In the genomic region with DNA sequence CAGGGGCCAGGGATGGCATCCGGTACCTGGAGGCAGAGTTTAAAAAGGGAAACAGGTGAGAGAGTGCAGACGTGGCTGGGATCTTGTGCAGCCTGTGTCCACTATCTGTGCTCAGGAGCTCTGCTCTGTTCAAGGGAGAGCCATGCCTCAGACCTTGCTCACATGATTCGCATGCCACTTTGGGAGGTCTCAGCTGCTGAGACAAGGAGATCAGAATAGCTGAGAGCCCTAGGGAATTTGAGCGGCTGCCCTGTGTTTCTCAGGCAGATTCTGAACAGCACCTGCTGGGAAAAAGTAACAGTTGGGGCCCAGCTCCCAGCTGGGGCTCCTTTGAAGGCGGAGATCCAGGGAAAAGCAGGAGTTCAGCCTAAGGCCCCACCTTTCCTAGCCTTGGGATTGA, we compare ENCODE assay signal across 17 mouse cellular contexts. TPM values are rescaled to one million over a fixed set of nuclear protein-coding genes. Genes with fewer than 3 reads are reported as not detected.
DNase-seq lines count a peak whose midpoint lies in the region; ATAC-seq and TF ChIP-seq lines count a peak whose summit lies in the region.
"Had no signal": no experiment of that assay in that cellular context is flagged by ENCODE, and none has a peak within 500 bp of the region (broad histone marks: within the 10 kb centered on the region; RNA-seq: fewer than 3 reads in every experiment).

No protein-coding gene starts in this region.

- WGBS in heart, embryonic 12.5 days, result 54% methylated on average over 5 of the region's 5 CpGs
- WGBS in heart, adult 2 months, result 63% methylated on average over 5 of the region's 5 CpGs
- 72% methylated on average over 5 of the region's 5 CpGs for WGBS in limb, embryonic 14.5 days
- 83% methylated on average over 5 of the region's 5 CpGs for WGBS in limb, embryonic 10.5 days
- 58% methylated on average over 5 of the region's 5 CpGs for WGBS in hindbrain, embryonic 13.5 days

- 0 out of 2 replicates have a peak overlapping the region, but pooled peaks have one; percentile 18 for H3K9ac ChIP-seq in heart, embryonic 12.5 days
- H3K9ac ChIP-seq in heart, adult 2 months (ENCODE audit: low read depth, low read length), result no peak overlapping the region
- no peak overlapping the region for H3K9ac ChIP-seq in limb, embryonic 14.5 days (ENCODE audit: low read depth, low read length, severe bottlenecking)
- H3K9ac ChIP-seq in hindbrain, embryonic 13.5 days, result no peak overlapping the region; the same call in 1 of the 2 replicates
- H3K9ac ChIP-seq: lung, embryonic 14.5 days had no signal

- H3K4me2 ChIP-seq in heart, embryonic 12.5 days, result no peak overlapping the region
- no peak overlapping the region for H3K4me2 ChIP-seq in limb, embryonic 14.5 days (replicated peaks; ENCODE audit: low read depth, low read length, severe bottlenecking)
- no peak overlapping the region for H3K4me2 ChIP-seq in hindbrain, embryonic 13.5 days
- H3K4me2 ChIP-seq: lung, embryonic 14.5 days had no signal

- TF ChIP-seq POLR2A in heart, adult 2 months (IDR thresholded peaks at IDR 0.05; ENCODE audit: insufficient read depth, low read depth, low read length), result no peak
- no peak for TF ChIP-seq POLR2A in limb, embryonic 14.5 days (IDR thresholded peaks at IDR 0.05; ENCODE audit: borderline replicate concordance, extremely low read depth, insufficient read depth, insufficient read length)
- no peak for TF ChIP-seq POLR2A in cortical plate, adult 2 months (IDR thresholded peaks at IDR 0.05; ENCODE audit: extremely low read depth, insufficient read depth, low read length)

- no peaks in the 10 kb centered on the region for H3K9me3 ChIP-seq in heart, embryonic 12.5 days (replicated peaks)
- no peaks in the 10 kb centered on the region for H3K9me3 ChIP-seq in limb, embryonic 14.5 days (ENCODE audit: control insufficient read depth, low read length)
- H3K9me3 ChIP-seq in limb, embryonic 10.5 days (replicated peaks), result no peaks in the 10 kb centered on the region
- no peaks in the 10 kb centered on the region for H3K9me3 ChIP-seq in hindbrain, embryonic 13.5 days

- no peak overlapping the region for H3K4me3 ChIP-seq in heart, embryonic 12.5 days
- H3K4me3 ChIP-seq in heart, adult 2 months, result no peak overlapping the region
- H3K4me3 ChIP-seq in limb, embryonic 14.5 days (replicated peaks; ENCODE audit: low read length), result no peak overlapping the region
- H3K4me3 ChIP-seq in limb, embryonic 10.5 days, result no peak overlapping the region
- no peak overlapping the region for H3K4me3 ChIP-seq in cortical plate, adult 2 months (ENCODE audit: insufficient read depth, low read length)
- H3K4me3 ChIP-seq in hindbrain, embryonic 13.5 days, result no peak overlapping the region
- H3K4me3 ChIP-seq: myocyte had no signal

- peaks cover 39% of the 10 kb centered on the region for H3K4me1 ChIP-seq in heart, embryonic 12.5 days (replicated peaks)
- no peaks in the 10 kb centered on the region for H3K4me1 ChIP-seq in heart, adult 2 months (ENCODE audit: control insufficient read depth, insufficient read depth, low read length)
- 0 out of 2 replicates have a peak, but pooled peaks cover 3% of the 10 kb centered on the region for H3K4me1 ChIP-seq in limb, embryonic 14.5 days (ENCODE audit: control insufficient read depth, insufficient read depth, low read length)
- peaks cover 18% of the 10 kb centered on the region for H3K4me1 ChIP-seq in limb, embryonic 10.5 days
- no peaks in the 10 kb centered on the region; the same call in 1 of the 2 replicates for H3K4me1 ChIP-seq in cortical plate, adult 2 months (ENCODE audit: control insufficient read depth, insufficient read depth, low read length)
- H3K4me1 ChIP-seq in hindbrain, embryonic 13.5 days (replicated peaks), result peaks cover 14% of the 10 kb centered on the region

- no peak for TF ChIP-seq EP300 in heart, adult 2 months (IDR thresholded peaks at IDR 0.05; ENCODE audit: insufficient read depth, low read depth, low read length)

- intact Hi-C loops in heart, adult 2 months (cut with DNase I), result no loop called here

- no peak for ATAC-seq in heart, embryonic 12.5 days (ENCODE audit: insufficient number of reproducible peaks, low FRiP score)
- 0 out of 2 replicates have a peak, but pooled peaks have one; percentile 18 for ATAC-seq in limb, embryonic 14.5 days (ENCODE audit: low FRiP score, low read depth)
- ATAC-seq in hindbrain, embryonic 13.5 days (ENCODE audit: low FRiP score), result no peak
- ATAC-seq: activated CD4-positive, CD25-positive, alpha-beta regulatory T cell, adult 4 months had no signal

- H3K27ac ChIP-seq in heart, embryonic 12.5 days (ENCODE audit: poor library complexity, severe bottlenecking), result peak overlapping the region; percentile 53
- no peak overlapping the region; the same call in 1 of the 2 replicates for H3K27ac ChIP-seq in heart, adult 2 months
- no peak overlapping the region for H3K27ac ChIP-seq in limb, embryonic 14.5 days (replicated peaks; ENCODE audit: low read depth, low read length)
- H3K27ac ChIP-seq in limb, embryonic 10.5 days, result no peak overlapping the region
- H3K27ac ChIP-seq in cortical plate, adult 2 months (ENCODE audit: insufficient read depth, low read length), result peak overlapping the region; percentile 32; the same call in 1 of the 2 replicates
- 0 out of 2 replicates have a peak overlapping the region, but pooled peaks have one; percentile 26 for H3K27ac ChIP-seq in hindbrain, embryonic 13.5 days

- peaks cover 81% of the 10 kb centered on the region for H3K36me3 ChIP-seq in heart, embryonic 12.5 days
- no peaks in the 10 kb centered on the region for H3K36me3 ChIP-seq in heart, adult 2 months (ENCODE audit: control insufficient read depth, insufficient read depth, low read length)
- H3K36me3 ChIP-seq in limb, embryonic 14.5 days (ENCODE audit: control insufficient read depth, insufficient read depth, low read length), result peaks cover 77% of the 10 kb centered on the region
- H3K36me3 ChIP-seq in limb, embryonic 10.5 days, result peaks cover 88% of the 10 kb centered on the region
- H3K36me3 ChIP-seq in hindbrain, embryonic 13.5 days, result peaks cover 89% of the 10 kb centered on the region

- no peak for DNase-seq in heart, adult 2 months
- no peak for DNase-seq in limb, embryonic 14.5 days (ENCODE audit: low spot score)
- no peak for DNase-seq in limb, embryonic 10.5 days (ENCODE audit: low spot score)
- DNase-seq in layer of hippocampus, adult 18-20 months (ENCODE audit: low spot score in 2 of 2), result no peak
- DNase-seq: heart, postnatal 10 days; kidney, adult 18-20 months; lung, embryonic 14.5 days; spleen, adult 18-20 months had no signal

- TF ChIP-seq CTCF in heart, adult 2 months (IDR thresholded peaks at IDR 0.05), result no peak
- TF ChIP-seq CTCF in cortical plate, adult 2 months (IDR thresholded peaks at IDR 0.05; ENCODE audit: extremely low read depth, insufficient read depth, low read length), result no peak

- no peaks in the 10 kb centered on the region for H3K79me2 ChIP-seq in heart, adult 2 months (replicated peaks; ENCODE audit: control insufficient read depth, insufficient read depth, low read length)

- no peaks in the 10 kb centered on the region for H3K27me3 ChIP-seq in heart, embryonic 12.5 days (replicated peaks)
- H3K27me3 ChIP-seq in heart, adult 2 months (ENCODE audit: control insufficient read depth, insufficient read depth, low read length), result no peaks in the 10 kb centered on the region
- H3K27me3 ChIP-seq in limb, embryonic 14.5 days (ENCODE audit: control insufficient read depth, insufficient read depth, low read length), result no peaks in the 10 kb centered on the region
- H3K27me3 ChIP-seq in limb, embryonic 10.5 days (ENCODE audit: low read depth, poor library complexity, severe bottlenecking), result peaks cover 14% of the 10 kb centered on the region
- peaks cover 10% of the 10 kb centered on the region; the same call in 1 of the 2 replicates for H3K27me3 ChIP-seq in hindbrain, embryonic 13.5 days

RNA-seq across cellular contexts. Expression of a gene that starts 4.8 kb away (rescaled TPM):
- polyA plus RNA-seq in heart, embryonic 12.5 days (2016; fragmentation: Nextera tagmentation; extraction: Ambion mirVana), result 3.6 and 4.3 TPM in 2 replicates
- under 1 TPM; 0.44 to 0.57 TPM for total RNA-seq in heart, adult 2 months (2021)
- polyA plus RNA-seq in heart, adult 2 months (2012; rRNA removed), result 5.0 and 7.5 TPM in 2 replicates
- polyA plus RNA-seq in limb, embryonic 14.5 days (2012; rRNA removed), result 15.9 and 17.2 TPM in 2 replicates
- 13.9 and 15.1 TPM in 2 replicates for polyA plus RNA-seq in limb, embryonic 14.5 days (2014; fragmentation: Nextera tagmentation; extraction: Ambion mirVana)
- 0.83 and 1.6 TPM in 2 replicates for polyA plus RNA-seq in limb, embryonic 10.5 days (2016; fragmentation: Nextera tagmentation; extraction: Ambion mirVana)
- polyA plus RNA-seq in cortical plate, adult 2 months (2012; rRNA removed), result 15.3 and 15.6 TPM in 2 replicates
- 2.6 and 2.9 TPM in 2 replicates for polyA plus RNA-seq in hindbrain, embryonic 13.5 days (2015; fragmentation: Nextera tagmentation; extraction: Ambion mirVana)
- 10 to 100 TPM; 14.0 to 16.6 TPM for total RNA-seq in layer of hippocampus, adult 18-20 months (2021)
- total RNA-seq: common myeloid progenitor, adult 5-6 weeks; megakaryocyte, adult 5-6 weeks; MEL had no signal
- polyA plus RNA-seq: activated CD4-positive, CD25-positive, alpha-beta regulatory T cell, adult 4 months; myocyte had no signal

RNA-seq across cellular contexts. Expression of a gene that starts 13.0 kb away (rescaled TPM):
- polyA plus RNA-seq in heart, embryonic 12.5 days (2016; fragmentation: Nextera tagmentation; extraction: Ambion mirVana), result 0.10 TPM in 1 of 2 replicates, not detected in the other
- not detected for total RNA-seq in heart, adult 2 months (2021)
- not detected in 2 replicates for polyA plus RNA-seq in heart, adult 2 months (2012; rRNA removed)
- polyA plus RNA-seq in limb, embryonic 14.5 days (2012; rRNA removed), result 2.0 and 2.2 TPM in 2 replicates
- 1.7 and 2.5 TPM in 2 replicates for polyA plus RNA-seq in limb, embryonic 14.5 days (2014; fragmentation: Nextera tagmentation; extraction: Ambion mirVana)
- polyA plus RNA-seq in limb, embryonic 10.5 days (2016; fragmentation: Nextera tagmentation; extraction: Ambion mirVana), result 0.09 and 0.11 TPM in 2 replicates
- polyA plus RNA-seq in cortical plate, adult 2 months (2012; rRNA removed), result 14.7 and 17.5 TPM in 2 replicates
- polyA plus RNA-seq in hindbrain, embryonic 13.5 days (2015; fragmentation: Nextera tagmentation; extraction: Ambion mirVana), result 0.19 TPM in 1 of 2 replicates, not detected in the other
- total RNA-seq in layer of hippocampus, adult 18-20 months (2021), result under 1 TPM; 0.23 to 0.97 TPM
- total RNA-seq: common myeloid progenitor, adult 5-6 weeks; heart, postnatal 10 days; megakaryocyte, adult 5-6 weeks; MEL had no signal
- polyA plus RNA-seq: activated CD4-positive, CD25-positive, alpha-beta regulatory T cell, adult 4 months had no signal

RNA-seq across cellular contexts. Expression of a gene that starts 18.9 kb away (rescaled TPM):
- polyA plus RNA-seq in heart, embryonic 12.5 days (2016; fragmentation: Nextera tagmentation; extraction: Ambion mirVana), result not detected in 2 replicates
- total RNA-seq in heart, adult 2 months (2021), result not detected
- 0.84 and 0.85 TPM in 2 replicates for polyA plus RNA-seq in heart, adult 2 months (2012; rRNA removed)
- polyA plus RNA-seq in limb, embryonic 14.5 days (2012; rRNA removed), result 0.52 and 0.60 TPM in 2 replicates
- polyA plus RNA-seq in limb, embryonic 14.5 days (2014; fragmentation: Nextera tagmentation; extraction: Ambion mirVana), result 0.77 and 1.9 TPM in 2 replicates
- polyA plus RNA-seq in limb, embryonic 10.5 days (2016; fragmentation: Nextera tagmentation; extraction: Ambion mirVana), result not detected in 2 replicates
- polyA plus RNA-seq in cortical plate, adult 2 months (2012; rRNA removed), result 0.44 TPM in 1 of 2 replicates, not detected in the other
- not detected in 2 replicates for polyA plus RNA-seq in hindbrain, embryonic 13.5 days (2015; fragmentation: Nextera tagmentation; extraction: Ambion mirVana)
- not detected for total RNA-seq in layer of hippocampus, adult 18-20 months (2021)
- total RNA-seq: adrenal gland, postnatal 4 days; common myeloid progenitor, adult 5-6 weeks; heart, postnatal 10 days; MEL had no signal
- polyA plus RNA-seq: activated CD4-positive, CD25-positive, alpha-beta regulatory T cell, adult 4 months; lung, embryonic 14.5 days had no signal

RNA-seq across cellular contexts. Expression of a gene that starts 23.5 kb away (rescaled TPM):
- 53.9 and 57.5 TPM in 2 replicates for polyA plus RNA-seq in heart, embryonic 12.5 days (2016; fragmentation: Nextera tagmentation; extraction: Ambion mirVana)
- 10 to 100 TPM; 42.7 to 45.8 TPM for total RNA-seq in heart, adult 2 months (2021)
- 44.4 and 66.9 TPM in 2 replicates for polyA plus RNA-seq in heart, adult 2 months (2012; rRNA removed)
- polyA plus RNA-seq in limb, embryonic 14.5 days (2012; rRNA removed), result 83.3 and 88.1 TPM in 2 replicates
- polyA plus RNA-seq in limb, embryonic 14.5 days (2014; fragmentation: Nextera tagmentation; extraction: Ambion mirVana), result 33.8 and 40.1 TPM in 2 replicates
- polyA plus RNA-seq in limb, embryonic 10.5 days (2016; fragmentation: Nextera tagmentation; extraction: Ambion mirVana), result 94.1 and 94.8 TPM in 2 replicates
- polyA plus RNA-seq in cortical plate, adult 2 months (2012; rRNA removed), result 84.4 and 91.5 TPM in 2 replicates
- 66.2 and 69.1 TPM in 2 replicates for polyA plus RNA-seq in hindbrain, embryonic 13.5 days (2015; fragmentation: Nextera tagmentation; extraction: Ambion mirVana)
- 10 to 100 TPM; 64.5 to 65.7 TPM for total RNA-seq in layer of hippocampus, adult 18-20 months (2021)

RNA-seq across cellular contexts. Expression of a gene that starts 23.6 kb away (rescaled TPM):
- 1.4 and 1.9 TPM in 2 replicates for polyA plus RNA-seq in heart, embryonic 12.5 days (2016; fragmentation: Nextera tagmentation; extraction: Ambion mirVana)
- 1 to 10 TPM; 1.6 to 1.7 TPM for total RNA-seq in heart, adult 2 months (2021)
- polyA plus RNA-seq in heart, adult 2 months (2012; rRNA removed), result 2.3 and 3.5 TPM in 2 replicates
- polyA plus RNA-seq in limb, embryonic 14.5 days (2012; rRNA removed), result 14.3 and 14.4 TPM in 2 replicates
- polyA plus RNA-seq in limb, embryonic 14.5 days (2014; fragmentation: Nextera tagmentation; extraction: Ambion mirVana), result 19.2 and 22.3 TPM in 2 replicates
- 2.9 and 3.3 TPM in 2 replicates for polyA plus RNA-seq in limb, embryonic 10.5 days (2016; fragmentation: Nextera tagmentation; extraction: Ambion mirVana)
- polyA plus RNA-seq in cortical plate, adult 2 months (2012; rRNA removed), result 0.83 and 0.86 TPM in 2 replicates
- 1.2 and 1.3 TPM in 2 replicates for polyA plus RNA-seq in hindbrain, embryonic 13.5 days (2015; fragmentation: Nextera tagmentation; extraction: Ambion mirVana)
- 1 to 10 TPM; 1.5 to 2.3 TPM for total RNA-seq in layer of hippocampus, adult 18-20 months (2021)

Comparison
In these comparisons a context has a peak if more than half of its experiments do, and no peak if none do; other contexts are left out.
1. H3K27ac ChIP-seq: peak in heart, embryonic 12.5 days (single experiment), cortical plate, adult 2 months (single experiment) and hindbrain, embryonic 13.5 days (single experiment); none in heart, adult 2 months (single experiment), limb, embryonic 14.5 days (single experiment) and limb, embryonic 10.5 days (single experiment).